Mouse (Mus musculus): ENCODE data around the gene Rarg. TPM values are rescaled to one million over a fixed set of nuclear protein-coding genes. Genes with fewer than 3 reads are reported as not detected.

Rarg gene
- polyA plus RNA-seq, 1 experiment from 2014 or later: 3.4 TPM

DNA sequence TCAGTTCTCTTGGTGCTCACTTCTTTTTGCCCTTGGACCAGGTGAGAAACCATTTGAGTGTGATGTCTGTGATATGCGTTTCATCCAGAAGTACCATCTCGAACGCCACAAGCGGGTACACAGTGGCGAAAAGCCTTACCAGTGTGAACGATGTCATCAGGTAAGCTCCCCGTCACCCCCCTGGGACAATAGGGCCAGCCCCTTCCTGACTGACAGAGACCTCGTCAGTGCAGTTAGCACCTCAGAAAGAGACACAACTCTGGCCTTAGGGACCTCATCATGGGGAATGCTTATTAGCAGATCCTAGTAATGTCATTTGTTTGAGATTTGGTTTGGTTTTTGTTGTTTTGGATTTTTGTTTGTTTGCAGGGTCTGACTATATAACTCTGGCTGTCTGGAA lies 48.2 kb downstream of the Rarg start:
- Histone ChIP-seq H3K36me3 (peaks cover 77% of the 10 kb centered on the region), H3K27me3 (no peaks in the 10 kb centered on the region), H3K4me3 (replicated peaks) (no peak overlapping the region), H3K4me2 (replicated peaks) (no peak overlapping the region), H3K9me3 (no peaks in the 10 kb centered on the region), H3K27ac (no peak overlapping the region), H3K9ac (replicated peaks) (no peak overlapping the region), H3K4me1 (replicated peaks) (peaks cover 37% of the 10 kb centered on the region)
- 95% methylated on average over 8 of the region's 8 CpGs for WGBS
- ATAC-seq: no peak

GRCm38 (mm10) chr15:102208092-102208561 lies 49.2 kb downstream of the Rarg start:
- Histone ChIP-seq H3K27me3 (no peaks in the 10 kb centered on the region), H3K4me2 (replicated peaks) (no peak overlapping the region), H3K4me1 (replicated peaks) (peaks cover 37% of the 10 kb centered on the region), H3K36me3 (peaks cover 67% of the 10 kb centered on the region), H3K4me3 (replicated peaks) (no peak overlapping the region), H3K9me3 (no peaks in the 10 kb centered on the region), H3K27ac (no peak overlapping the region), H3K9ac (replicated peaks) (no peak overlapping the region)
- ATAC-seq: no peak
- 92% methylated on average over 9 of the region's 9 CpGs for WGBS

DNA sequence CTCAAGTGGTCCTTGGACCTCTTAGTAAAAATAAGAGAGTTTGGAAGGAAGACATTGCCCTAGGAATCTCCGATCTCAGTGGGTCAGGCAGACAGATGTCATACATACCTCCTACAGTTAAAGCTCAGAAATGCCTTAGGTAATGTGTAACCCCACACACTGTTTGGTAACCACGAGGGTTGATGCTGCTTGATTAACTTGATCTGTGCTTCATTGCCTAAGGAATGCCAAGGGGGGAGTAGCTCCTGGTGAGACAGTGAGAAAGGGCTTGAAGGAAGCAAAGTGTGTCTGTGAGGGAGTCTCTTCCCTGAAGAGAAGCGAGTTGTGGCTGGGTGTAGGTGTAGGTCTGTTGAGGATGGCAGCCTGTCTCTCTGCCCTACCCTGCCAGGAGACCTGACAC lies 50.0 kb downstream of the Rarg start:
- H3K4me1 ChIP-seq (replicated peaks): peaks cover 43% of the 10 kb centered on the region
- WGBS: 84% methylated on average over 3 of the region's 3 CpGs
- H3K4me2 ChIP-seq (replicated peaks): no peak overlapping the region
- H3K36me3 ChIP-seq: peaks cover 60% of the 10 kb centered on the region
- ATAC-seq: no peak
- 0 out of 2 replicates have a peak overlapping the region, but pooled peaks have one; percentile 4 for H3K9ac ChIP-seq (replicated peaks)
- no peak overlapping the region for H3K4me3 ChIP-seq (replicated peaks)
- H3K27me3 ChIP-seq: no peaks in the 10 kb centered on the region
- no peak overlapping the region for H3K27ac ChIP-seq
- no peaks in the 10 kb centered on the region for H3K9me3 ChIP-seq

DNA sequence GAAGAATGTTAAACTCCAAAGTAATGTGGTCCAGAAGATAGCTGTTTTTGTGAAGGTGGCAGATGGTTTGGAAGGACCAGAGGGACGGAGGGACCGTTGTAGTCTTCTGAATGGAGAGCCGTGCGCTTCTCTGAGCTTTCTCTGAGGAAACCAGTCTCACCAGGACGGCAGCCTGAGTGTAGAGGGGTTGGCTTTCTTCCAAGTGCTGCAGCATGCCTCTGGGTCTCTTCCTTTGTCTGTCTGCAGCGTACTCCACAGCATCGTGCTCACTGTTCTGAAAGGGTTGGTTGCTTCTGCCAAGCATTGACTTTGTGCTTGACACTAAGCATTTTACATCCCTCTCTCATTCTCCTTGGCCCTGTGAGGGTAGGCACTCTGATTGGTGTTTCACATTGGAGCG lies 51.5 kb downstream of the Rarg start:
- H3K4me2 ChIP-seq (replicated peaks): peak overlapping the region; percentile 81
- H3K36me3 ChIP-seq: peaks cover 48% of the 10 kb centered on the region
- ATAC-seq: peak; percentile 37; the same call in 1 of the 2 replicates
- H3K27me3 ChIP-seq: no peaks in the 10 kb centered on the region
- H3K4me1 ChIP-seq (replicated peaks): peaks cover 46% of the 10 kb centered on the region
- peak overlapping the region; percentile 81 for H3K27ac ChIP-seq
- peak overlapping the region; percentile 84 for H3K4me3 ChIP-seq (replicated peaks)
- H3K9me3 ChIP-seq: no peaks in the 10 kb centered on the region
- 40% methylated on average over 8 of the region's 8 CpGs for WGBS
- H3K9ac ChIP-seq (replicated peaks): peak overlapping the region; percentile 90

GRCm38 (mm10) chr15:102204674-102205505 lies 52.4 kb downstream of the Rarg start, which contains the start of gene Csad:
Gene Csad, minus strand, starts transcription at chr15:102204724.
- H3K27ac ChIP-seq: peak within 1 kb of the TSS; percentile 99
- no peak for ATAC-seq
- H3K9ac ChIP-seq (replicated peaks): peak within 1 kb of the TSS; percentile 90
- H3K4me3 ChIP-seq (replicated peaks): peak within 1 kb of the TSS; percentile 84
- no peaks in the 10 kb centered on the region for H3K27me3 ChIP-seq
- no peaks in the 10 kb centered on the region for H3K9me3 ChIP-seq
- H3K36me3 ChIP-seq: peaks cover 40% of the 10 kb centered on the region
- H3K4me1 ChIP-seq (replicated peaks): peaks cover 46% of the 10 kb centered on the region
- H3K4me2 ChIP-seq (replicated peaks): peak within 1 kb of the TSS; percentile 81
- WGBS: 72% methylated on average over 19 of the region's 19 CpGs

DNA sequence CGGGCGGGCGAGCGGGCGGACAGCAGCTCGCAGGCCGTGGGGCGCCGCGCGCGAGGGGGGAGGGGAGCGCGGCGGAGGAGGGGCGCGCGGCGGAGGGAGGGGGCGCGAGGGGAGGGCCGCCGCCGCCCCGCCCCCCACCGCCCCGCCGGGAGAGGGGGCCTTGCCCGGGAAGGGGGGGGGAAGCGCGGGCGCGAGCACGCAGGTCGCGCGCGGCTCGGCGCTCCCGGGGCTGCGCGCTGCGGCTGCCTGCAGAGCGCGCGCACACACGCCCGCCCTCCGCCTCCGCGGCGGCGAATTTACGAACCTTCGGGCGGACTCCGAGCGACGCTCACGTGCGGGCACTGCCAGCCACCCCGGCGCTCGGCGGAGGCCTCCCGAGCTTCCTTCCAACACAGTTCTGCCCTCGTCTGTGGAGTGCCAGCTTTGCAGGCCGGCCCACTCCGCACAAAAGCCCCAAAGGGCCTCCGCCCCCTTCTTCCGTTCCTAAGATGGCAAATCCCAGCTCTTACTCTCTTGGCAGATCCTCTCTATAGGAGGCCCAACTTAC lies 53.4 kb downstream of the Rarg start:
- peak overlapping the region; percentile 81 for H3K4me2 ChIP-seq (replicated peaks)
- peak overlapping the region; percentile 99 for H3K27ac ChIP-seq
- H3K4me1 ChIP-seq (replicated peaks): peaks cover 46% of the 10 kb centered on the region
- no peaks in the 10 kb centered on the region for H3K9me3 ChIP-seq
- H3K4me3 ChIP-seq (replicated peaks): peak overlapping the region; percentile 84
- no peaks in the 10 kb centered on the region for H3K27me3 ChIP-seq
- WGBS: under 1% methylated on average over 25 of the region's 72 CpGs
- peaks cover 31% of the 10 kb centered on the region for H3K36me3 ChIP-seq
- peak; percentile 38 for ATAC-seq
- H3K9ac ChIP-seq (replicated peaks): peak overlapping the region; percentile 90

DNA sequence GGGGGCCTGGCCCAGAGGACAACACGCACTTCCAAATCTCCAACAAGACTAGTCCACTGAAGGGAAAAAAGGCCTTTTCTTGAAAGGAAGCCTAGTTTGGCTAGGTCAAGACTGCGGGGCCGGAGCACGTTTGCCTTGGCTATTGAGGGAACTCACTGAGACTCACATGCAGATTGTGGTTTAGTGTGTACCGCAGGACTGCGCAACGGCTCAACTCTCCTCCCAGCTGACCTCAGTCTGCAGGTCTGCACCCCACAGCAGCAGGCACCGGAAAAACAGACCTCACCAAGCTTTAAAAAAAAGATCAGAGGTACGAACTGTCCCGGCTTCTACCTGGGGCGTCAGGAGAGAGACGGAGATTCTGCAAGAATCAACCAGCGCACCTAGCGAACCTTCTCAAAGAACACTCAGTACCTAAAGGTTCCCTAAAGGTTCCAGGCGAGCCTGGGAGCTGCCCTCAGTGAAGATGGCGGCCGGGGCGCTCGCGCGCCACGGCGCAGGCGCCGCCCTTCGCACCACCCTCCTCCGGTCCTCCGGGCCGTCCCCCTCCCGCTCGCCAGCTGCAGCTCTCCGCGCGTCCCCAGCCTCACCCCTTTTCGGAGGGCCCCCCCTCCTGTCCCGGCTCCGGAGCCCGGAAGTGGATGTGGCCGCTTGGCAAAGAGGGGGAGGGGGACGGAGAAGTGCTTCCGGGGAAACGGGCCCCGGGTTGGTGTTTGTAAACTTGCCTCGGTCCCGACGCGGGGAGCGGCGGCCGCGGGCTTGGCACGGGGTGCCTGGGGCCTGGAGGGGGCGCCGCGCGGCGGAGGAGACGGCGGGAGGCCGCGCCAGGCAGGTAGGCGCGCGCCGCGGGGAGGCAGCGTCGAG lies 54.1 kb downstream of the Rarg start, which contains the start of gene Zfp740:
TSS of gene Zfp740 (plus strand) at position 279 of the 864 bp plus-strand sequence.
- under 1% methylated on average over 64 of the region's 68 CpGs for WGBS
- peak within 1 kb of the TSS; percentile 84 for H3K4me3 ChIP-seq (replicated peaks)
- peak within 1 kb of the TSS; percentile 81 for H3K4me2 ChIP-seq (replicated peaks)
- peak within 1 kb of the TSS; percentile 99 for H3K27ac ChIP-seq
- H3K9me3 ChIP-seq: no peaks in the 10 kb centered on the region
- H3K27me3 ChIP-seq: no peaks in the 10 kb centered on the region
- peaks cover 46% of the 10 kb centered on the region for H3K4me1 ChIP-seq (replicated peaks)
- peaks cover 24% of the 10 kb centered on the region for H3K36me3 ChIP-seq
- H3K9ac ChIP-seq (replicated peaks): peak within 1 kb of the TSS; percentile 90
- ATAC-seq: peak; percentile 96

- WGBS: 84% methylated on average over 4 of the region's 4 CpGs
- H3K4me2 ChIP-seq (replicated peaks): no peak overlapping the region
- no peak overlapping the region for H3K9ac ChIP-seq (replicated peaks)
- H3K9me3 ChIP-seq: no peaks in the 10 kb centered on the region
- ATAC-seq: no peak
- no peak overlapping the region for H3K4me3 ChIP-seq (replicated peaks)
- H3K27ac ChIP-seq: no peak overlapping the region
- H3K27me3 ChIP-seq: no peaks in the 10 kb centered on the region
- peaks cover 9% of the 10 kb centered on the region for H3K4me1 ChIP-seq (replicated peaks)
- no peaks in the 10 kb centered on the region for H3K36me3 ChIP-seq
Measured at GRCm38 (mm10) chr15:102198841-102199240, 58.5 kb downstream of the Rarg start.

GRCm38 (mm10) chr15:102195373-102195772 lies 61.9 kb downstream of the Rarg start:
- H3K4me3 ChIP-seq (replicated peaks): no peak overlapping the region
- no peak overlapping the region for H3K9ac ChIP-seq (replicated peaks)
- no peak overlapping the region for H3K4me2 ChIP-seq (replicated peaks)
- H3K27ac ChIP-seq: no peak overlapping the region
- no peak for ATAC-seq
- no peaks in the 10 kb centered on the region for H3K27me3 ChIP-seq
- WGBS: 88% methylated on average over 4 of the region's 4 CpGs
- H3K36me3 ChIP-seq: no peaks in the 10 kb centered on the region
- no peaks in the 10 kb centered on the region for H3K9me3 ChIP-seq
- no peaks in the 10 kb centered on the region for H3K4me1 ChIP-seq (replicated peaks)

GRCm38 (mm10) chr15:102194439-102194838 lies 62.9 kb downstream of the Rarg start:
- Histone ChIP-seq H3K27ac (no peak overlapping the region), H3K4me2 (replicated peaks) (no peak overlapping the region), H3K36me3 (no peaks in the 10 kb centered on the region), H3K9ac (replicated peaks) (no peak overlapping the region), H3K4me1 (replicated peaks) (no peaks in the 10 kb centered on the region), H3K9me3 (no peaks in the 10 kb centered on the region), H3K27me3 (no peaks in the 10 kb centered on the region), H3K4me3 (replicated peaks) (no peak overlapping the region)
- no peak for ATAC-seq
- 87% methylated on average over 4 of the region's 4 CpGs for WGBS

- no peak overlapping the region for H3K4me3 ChIP-seq (replicated peaks)
- no peak overlapping the region for H3K9ac ChIP-seq (replicated peaks)
- no peaks in the 10 kb centered on the region for H3K27me3 ChIP-seq
- no peaks in the 10 kb centered on the region for H3K36me3 ChIP-seq
- no peak for ATAC-seq
- no peak overlapping the region for H3K4me2 ChIP-seq (replicated peaks)
- no peaks in the 10 kb centered on the region for H3K9me3 ChIP-seq
- WGBS: 91% methylated on average over 4 of the region's 4 CpGs
- H3K4me1 ChIP-seq (replicated peaks): no peaks in the 10 kb centered on the region
- H3K27ac ChIP-seq: no peak overlapping the region
Measured at GRCm38 (mm10) chr15:102193652-102194051, 63.7 kb downstream of the Rarg start.
